Mouse (Mus musculus) liver, embryonic 14.5 days (tissue): ENCODE measurements at regions not wholly inside any gene's neighbourhood (a gene's known extent, or its start where the extent isn't known, plus 50 kb on each side); places are given as distances from the start of the nearest gene placed in this dataset.

ENCODE experiments used
- ATAC-seq: fragments of 200-750 bp; cut with Nextera tagmentation; 2 replicates; pipeline ENCODE4 v1.8.0; 2017; ENCODE audit warnings: moderate number of reproducible peaks, mild to moderate bottlenecking, moderate library complexity; ENCODE audit not compliant: insufficient read depth
- DNase-seq, 3 experiments: peaks; one replicate each; pipeline ENCODE4 v3.0.0-alpha.2; 2012 to 2013; ENCODE audit warnings: low read depth in 3 of 3, low spot score in 3 of 3
- H3K27ac ChIP-seq: fragments of 300-500 bp; sonication (generic); 2 replicates; pipeline ENCODE4 v1.5.1; 2014; ENCODE audit warnings: moderate library complexity, mild to moderate bottlenecking, control low read depth, inconsistent platforms
- H3K27me3 ChIP-seq: fragments of 300-500 bp; sonication (generic); 2 replicates; pipeline ENCODE4 v1.6.1; 2014; ENCODE audit warnings: mild to moderate bottlenecking, low read length, moderate library complexity; ENCODE audit not compliant: control insufficient read depth, insufficient read depth
- H3K36me3 ChIP-seq: fragments of 300-500 bp; sonication (generic); replicated peaks from 2 replicates; pipeline ENCODE4 v1.6.1; 2014; ENCODE audit warnings: low read depth; ENCODE audit not compliant: control insufficient read depth, insufficient read depth
- H3K4me1 ChIP-seq, 2 experiments: fragments of 200-500 bp in 1 of 2; fragments of 300-500 bp in 1 of 2; sonication (generic) in 1 of 2; replicated peaks; 2 replicates each; pipeline ENCODE4 v1.6.1; 2012 to 2014; ENCODE audit warnings: antibody characterized with exemption in 1 of 2, inconsistent platforms in 1 of 2, low read length in 1 of 2; ENCODE audit not compliant: control insufficient read depth in 2 of 2, insufficient read depth in 2 of 2
- H3K4me2 ChIP-seq: fragments of 300-500 bp; sonication (generic); 2 replicates; pipeline ENCODE4 v1.6.1; 2014; ENCODE audit warnings: low read depth, mild to moderate bottlenecking, control low read depth, moderate library complexity
- H3K4me3 ChIP-seq, 2 experiments: fragments of 200-500 bp in 1 of 2; fragments of 300-500 bp in 1 of 2; sonication (generic) in 1 of 2; 2 replicates each; pipeline ENCODE4 v1.5.1; 2012 to 2014; ENCODE audit warnings: low read depth in 2 of 2, low read length in 2 of 2, mild to moderate bottlenecking in 2 of 2, control low read depth in 1 of 2, inconsistent platforms in 1 of 2, moderate library complexity in 1 of 2; ENCODE audit not compliant: insufficient read depth in 1 of 2
- H3K9ac ChIP-seq: fragments of 300-500 bp; sonication (generic); replicated peaks from 2 replicates; pipeline ENCODE4 v1.6.1; 2014; ENCODE audit warnings: mild to moderate bottlenecking, control low read depth, moderate library complexity
- H3K9me3 ChIP-seq: fragments of 300-500 bp; sonication (generic); 2 replicates; pipeline ENCODE4 v1.6.1; 2016; ENCODE audit warnings: low read length, mixed read lengths; ENCODE audit not compliant: control insufficient read depth
- CTCF ChIP-seq: IDR thresholded peaks from 2 replicates; pipeline ENCODE4 v1.5.1; 2016; ENCODE audit warnings: antibody characterized with exemption, low read depth, control low read depth
- EP300 ChIP-seq: IDR thresholded peaks from 2 replicates; pipeline ENCODE4 v1.6.1; 2016; ENCODE audit warnings: antibody characterized with exemption, low read depth
- whole genome bisulfite sequencing: fragments of 180-500 bp; shearing (Covaris S2); extraction: QIAGEN DNeasy Blood & Tissue Kit; methylation state at CpG from one replicate; pipeline ENCODE4 v1.1.7; 2014; ENCODE audit not compliant: insufficient replicate concordance; 5-methylcytosine and 5-hydroxymethylcytosine counted together

GRCm38 (mm10) chr17:45244870-45245269 lies 188.7 kb downstream of the Cdc5l start:
- Histone ChIP-seq H3K9me3 (no peaks in the 10 kb centered on the region), H3K36me3 (no peaks in the 10 kb centered on the region), H3K4me2 (no peak overlapping the region), H3K9ac (no peak overlapping the region), H3K4me3 (no peak overlapping the region), H3K27ac (no peak overlapping the region), H3K27me3 (no peaks in the 10 kb centered on the region), H3K4me1 (no peaks in the 10 kb centered on the region)
- 61% methylated on average over 10 of the region's 10 CpGs for WGBS
- DNase-seq (no peak), ATAC-seq (no peak)
- TF ChIP-seq EP300 (no peak), CTCF (no peak)

- ATAC-seq (no peak), DNase-seq (no peak)
- Histone ChIP-seq H3K9ac (no peak overlapping the region), H3K4me1 (no peaks in the 10 kb centered on the region), H3K9me3 (no peaks in the 10 kb centered on the region), H3K4me2 (no peak overlapping the region), H3K27ac (no peak overlapping the region), H3K27me3 (no peaks in the 10 kb centered on the region), H3K4me3 (no peak overlapping the region), H3K36me3 (no peaks in the 10 kb centered on the region)
- WGBS, result 76% methylated on average over 7 of the region's 7 CpGs
- no peak for TF ChIP-seq EP300
- TF ChIP-seq CTCF, result no peak
Measured at GRCm38 (mm10) chr17:45243103-45243502, 190.4 kb downstream of the Cdc5l start.

- ATAC-seq (no peak), DNase-seq (no peak)
- Histone ChIP-seq H3K4me1 (no peaks in the 10 kb centered on the region), H3K9ac (no peak overlapping the region), H3K9me3 (no peaks in the 10 kb centered on the region), H3K36me3 (no peaks in the 10 kb centered on the region), H3K4me3 (no peak overlapping the region), H3K27ac (no peak overlapping the region), H3K27me3 (no peaks in the 10 kb centered on the region), H3K4me2 (no peak overlapping the region)
- no peak for TF ChIP-seq CTCF
- WGBS, result 64% methylated on average over 6 of the region's 6 CpGs
Measured at GRCm38 (mm10) chr17:45242076-45242475, 191.5 kb downstream of the Cdc5l start.

GRCm38 (mm10) chr17:45240963-45241543 lies 192.5 kb downstream of the Cdc5l start:
- no peak overlapping the region for H3K27ac ChIP-seq
- ATAC-seq (no peak), DNase-seq (no peak)
- TF ChIP-seq CTCF, result no peak
- TF ChIP-seq EP300, result no peak
- H3K9ac ChIP-seq, result no peak overlapping the region
- WGBS, result 74% methylated on average over 7 of the region's 7 CpGs
- H3K4me2 ChIP-seq, result no peak overlapping the region
- H3K9me3 ChIP-seq, result no peaks in the 10 kb centered on the region
- no peaks in the 10 kb centered on the region for H3K36me3 ChIP-seq
- no peaks in the 10 kb centered on the region for H3K4me1 ChIP-seq
- no peak overlapping the region for H3K4me3 ChIP-seq
- H3K27me3 ChIP-seq, result no peaks in the 10 kb centered on the region

GRCm38 (mm10) chr17:45240545-45240944 lies 193.0 kb downstream of the Cdc5l start:
- Histone ChIP-seq H3K9ac (no peak overlapping the region), H3K4me2 (no peak overlapping the region), H3K4me1 (no peaks in the 10 kb centered on the region), H3K36me3 (no peaks in the 10 kb centered on the region), H3K27me3 (no peaks in the 10 kb centered on the region), H3K27ac (no peak overlapping the region), H3K9me3 (no peaks in the 10 kb centered on the region), H3K4me3 (no peak overlapping the region)
- TF ChIP-seq CTCF, result no peak
- TF ChIP-seq EP300, result no peak
- DNase-seq (no peak), ATAC-seq (no peak)
- WGBS, result 61% methylated on average over 6 of the region's 6 CpGs
